ENCODE assay signal across 21 mouse cellular contexts in genomic region chr11:45178036-45178435, GRCm38 (mm10).
DNase-seq lines count a peak whose midpoint lies in the region; ATAC-seq and TF ChIP-seq lines count a peak whose summit lies in the region.
"Had no signal": no experiment of that assay in that cellular context is flagged by ENCODE, and none has a peak within 500 bp of the region (broad histone marks: within the 10 kb centered on the region; RNA-seq: fewer than 3 reads in every experiment).

No protein-coding gene starts in this region.

- DNase-seq in gastrocnemius, adult 2 months, result no peak
- no peak for DNase-seq in gastrocnemius, postnatal 4 days (ENCODE audit: low spot score in 2 of 2)
- peak; percentile 54 for DNase-seq in heart, adult 8-10 months (ENCODE audit: low spot score)
- DNase-seq in heart, adult 9 months (ENCODE audit: low spot score in 2 of 2), result peak; percentile 44 to 54
- DNase-seq in heart, postnatal 10 days, result peak; percentile 16 to 30
- no peak for DNase-seq in kidney, postnatal 25 days
- no peak for DNase-seq in testis, postnatal 14 days (ENCODE audit: low spot score)
- DNase-seq: adrenal gland, postnatal 14 days; B cell, adult 2 months; cerebellum, adult 11-12 months; cerebellum, adult 9-10 months; cerebellum, postnatal 25 days; kidney, adult 2 months had no signal

- WGBS in heart, embryonic 12.5 days, result 56% methylated on average over 7 of the region's 7 CpGs

- no peak; the same call in 1 of the 2 replicates for ATAC-seq in heart, embryonic 12.5 days (ENCODE audit: insufficient number of reproducible peaks, low FRiP score)
- ATAC-seq: CD4-positive, CD25-positive, alpha-beta regulatory T cell, adult 4 months; forebrain, embryonic 14.5 days; intestine, embryonic 16.5 days had no signal

- H3K36me3 ChIP-seq in heart, embryonic 12.5 days, result no peaks in the 10 kb centered on the region
- H3K36me3 ChIP-seq: embryonic facial prominence, embryonic 13.5 days; G1E; hindbrain, embryonic 10.5 days; hindbrain, embryonic 15.5 days had no signal

- no peak overlapping the region for H3K4me3 ChIP-seq in gastrocnemius, adult 2 months
- no peak overlapping the region for H3K4me3 ChIP-seq in heart, embryonic 12.5 days
- H3K4me3 ChIP-seq: embryonic facial prominence, embryonic 13.5 days; hindbrain, embryonic 10.5 days; hindbrain, embryonic 15.5 days had no signal

- no peaks in the 10 kb centered on the region for H3K27me3 ChIP-seq in heart, embryonic 12.5 days (replicated peaks)
- H3K27me3 ChIP-seq: embryonic facial prominence, embryonic 13.5 days; hindbrain, embryonic 15.5 days had no signal

- H3K27ac ChIP-seq in gastrocnemius, adult 2 months, result peak overlapping the region; percentile 44
- no peak overlapping the region for H3K27ac ChIP-seq in heart, embryonic 12.5 days (ENCODE audit: poor library complexity, severe bottlenecking)
- H3K27ac ChIP-seq: embryonic facial prominence, embryonic 13.5 days; hindbrain, embryonic 10.5 days; hindbrain, embryonic 15.5 days had no signal

- no peak overlapping the region for H3K9ac ChIP-seq in heart, embryonic 12.5 days
- H3K9ac ChIP-seq: embryonic facial prominence, embryonic 13.5 days; hindbrain, embryonic 15.5 days had no signal

- intact Hi-C loops in gastrocnemius, adult 2 months (cut with DNase I), result no loop called here
- intact Hi-C loops in heart, postnatal 10 days (cut with DNase I), result no loop called here

- no peak for TF ChIP-seq CTCF in gastrocnemius, adult 2 months (IDR thresholded peaks at IDR 0.05)

- no peaks in the 10 kb centered on the region for H3K4me1 ChIP-seq in heart, embryonic 12.5 days (replicated peaks)
- H3K4me1 ChIP-seq: embryonic facial prominence, embryonic 13.5 days; hindbrain, embryonic 10.5 days; hindbrain, embryonic 15.5 days had no signal

- H3K9me3 ChIP-seq in heart, embryonic 12.5 days (replicated peaks), result no peaks in the 10 kb centered on the region
- H3K9me3 ChIP-seq: embryonic facial prominence, embryonic 13.5 days; G1E; hindbrain, embryonic 10.5 days; hindbrain, embryonic 15.5 days had no signal

- H3K4me2 ChIP-seq in heart, embryonic 12.5 days, result no peak overlapping the region
- H3K4me2 ChIP-seq: embryonic facial prominence, embryonic 13.5 days; hindbrain, embryonic 15.5 days had no signal

Comparison
In these comparisons a context has a peak if more than half of its experiments do, and no peak if none do; other contexts are left out.
1. DNase-seq: peak in heart, adult 8-10 months (single experiment), heart, adult 9 months (2 of 2) and heart, postnatal 10 days (2 of 2); none in gastrocnemius, adult 2 months (single experiment), gastrocnemius, postnatal 4 days (0 of 2), kidney, postnatal 25 days (0 of 2) and testis, postnatal 14 days (single experiment).